Mouse (Mus musculus): ENCODE data around the gene Atf6b.

- TF ChIP-seq CTCF (IDR thresholded peaks at IDR 0.05; ENCODE audit: low read depth) (no peak), EP300 (IDR thresholded peaks at IDR 0.05; ENCODE audit: low read depth) (no peak)
These were observed 47.1 kb upstream of the Atf6b start for GRCm38 (mm10) chr17:34599891-34600290.

Data from liver, postnatal 0 days (tissue).